Mouse (Mus musculus) limb, embryonic 13.5 days (tissue): Measurements from ENCODE around the gene AU018091. TPM values are rescaled to one million over a fixed set of nuclear protein-coding genes. Genes with fewer than 3 reads are reported as not detected.
"Not testable (repeated sequence)": the region's sequence is repeated elsewhere in the genome, so short reads cannot be mapped to it uniquely, and the experiment has no call there.

Source experiments
- ATAC-seq: fragments of 200-750 bp; cut with Nextera tagmentation; 2 replicates; pipeline ENCODE4 v1.8.0; 2017; ENCODE audit warnings: low read depth, moderate number of reproducible peaks, moderate TSS enrichment; ENCODE audit not compliant: low FRiP score
- H3K27ac ChIP-seq: fragments of 300-500 bp; sonication (generic); 2 replicates; pipeline ENCODE4 v1.5.1; 2015; ENCODE audit warnings: inconsistent platforms, mild to moderate bottlenecking, moderate library complexity
- H3K27me3 ChIP-seq: fragments of 300-500 bp; sonication (generic); 2 replicates; pipeline ENCODE4 v1.6.1; 2015; ENCODE audit warnings: mild to moderate bottlenecking, inconsistent platforms
- H3K36me3 ChIP-seq: fragments of 300-500 bp; sonication (generic); 2 replicates; pipeline ENCODE4 v1.6.1; 2015; ENCODE audit warnings: inconsistent platforms, mild to moderate bottlenecking, moderate library complexity
- H3K4me1 ChIP-seq: fragments of 300-500 bp; sonication (generic); 2 replicates; pipeline ENCODE4 v1.6.1; 2015; ENCODE audit warnings: inconsistent platforms
- H3K4me2 ChIP-seq: fragments of 300-500 bp; sonication (generic); replicated peaks from 2 replicates; pipeline ENCODE4 v1.6.1; 2015; ENCODE audit warnings: inconsistent platforms, mild to moderate bottlenecking, moderate library complexity
- H3K4me3 ChIP-seq: fragments of 300-500 bp; sonication (generic); 2 replicates; pipeline ENCODE4 v1.5.1; 2015; ENCODE audit warnings: moderate library complexity, mild to moderate bottlenecking, inconsistent platforms
- H3K9ac ChIP-seq: fragments of 300-500 bp; sonication (generic); 2 replicates; pipeline ENCODE4 v1.6.1; 2015; ENCODE audit warnings: mild to moderate bottlenecking, inconsistent platforms
- H3K9me3 ChIP-seq: fragments of 300-500 bp; sonication (generic); 2 replicates; pipeline ENCODE4 v1.6.1; 2016; ENCODE audit warnings: inconsistent platforms
- WGBS: fragments of 180-500 bp; shearing (Covaris S2); methylation state at CpG from one replicate; pipeline ENCODE4 v1.1.7; 2015; 5-methylcytosine and 5-hydroxymethylcytosine counted together
- polyA plus RNA-seq: library from polyadenylated mRNA; unstranded; fragments of >200 nt; fragmentation: Nextera tagmentation; extraction: Ambion mirVana; gene quantifications from 2 replicates; pipeline ENCODE4 v1.2.1, GENCODE M21; 2015

AU018091 gene
- polyA plus RNA-seq, 1 experiment from 2014 or later, result 0.48 TPM

- ATAC-seq, result no peak
- H3K4me3 ChIP-seq, result no peak overlapping the region
- no peak overlapping the region for H3K27ac ChIP-seq
- no peaks in the 10 kb centered on the region for H3K36me3 ChIP-seq
- no peaks in the 10 kb centered on the region for H3K27me3 ChIP-seq
- 49% methylated on average over 11 of the region's 11 CpGs for WGBS
- no peak overlapping the region for H3K9ac ChIP-seq
- no peak overlapping the region for H3K4me2 ChIP-seq
- H3K9me3 ChIP-seq, result no peaks in the 10 kb centered on the region
- H3K4me1 ChIP-seq, result no peaks in the 10 kb centered on the region
Measured at GRCm38 (mm10) chr7:3198884-3199283, 29.9 kb upstream of the AU018091 start.

DNA sequence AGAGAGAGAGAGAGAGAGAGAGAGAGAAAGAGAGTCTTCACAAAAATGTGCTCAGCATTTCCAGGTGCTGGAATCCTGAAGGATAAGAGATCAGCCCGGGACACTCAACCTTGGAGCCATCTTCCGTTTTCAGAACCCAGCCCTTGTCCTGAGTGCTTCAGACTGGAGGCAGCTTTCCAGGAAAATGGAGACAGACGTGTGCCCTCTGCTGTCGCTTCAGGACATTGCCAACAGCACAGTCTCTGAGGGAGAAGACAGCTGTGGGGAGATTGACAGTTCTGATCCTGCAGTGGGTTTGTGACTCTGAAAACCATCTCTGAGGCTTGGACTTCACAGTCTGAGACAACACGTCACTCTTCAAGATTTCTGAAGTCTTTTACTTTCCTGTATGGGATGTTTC, 26.8 kb upstream of the AU018091 start:
- Histone ChIP-seq H3K36me3 (no peaks in the 10 kb centered on the region), H3K27me3 (no peaks in the 10 kb centered on the region), H3K4me2 (no peak overlapping the region), H3K4me3 (no peak overlapping the region), H3K4me1 (no peaks in the 10 kb centered on the region), H3K9me3 (no peaks in the 10 kb centered on the region), H3K27ac (no peak overlapping the region), H3K9ac (no peak overlapping the region)
- ATAC-seq, result no peak
- WGBS, result 74% methylated on average over 5 of the region's 5 CpGs

GRCm38 (mm10) chr7:3194531-3194930, 25.5 kb upstream of the AU018091 start:
- Histone ChIP-seq H3K4me2 (no peak overlapping the region), H3K36me3 (no peaks in the 10 kb centered on the region), H3K4me1 (no peaks in the 10 kb centered on the region), H3K9me3 (no peaks in the 10 kb centered on the region), H3K4me3 (no peak overlapping the region), H3K9ac (no peak overlapping the region), H3K27ac (no peak overlapping the region), H3K27me3 (no peaks in the 10 kb centered on the region)
- WGBS, result 90% methylated on average over 4 of the region's 4 CpGs
- ATAC-seq, result no peak

- Histone ChIP-seq H3K4me2 (no peak overlapping the region), H3K27ac (no peak overlapping the region), H3K27me3 (no peaks in the 10 kb centered on the region), H3K9me3 (no peaks in the 10 kb centered on the region), H3K4me1 (no peaks in the 10 kb centered on the region), H3K4me3 (no peak overlapping the region), H3K9ac (no peak overlapping the region), H3K36me3 (no peaks in the 10 kb centered on the region)
- ATAC-seq, result no peak
- WGBS, result 11% methylated on average over 6 of the region's 6 CpGs
Measured at GRCm38 (mm10) chr7:3193905-3194304, 24.9 kb upstream of the AU018091 start.

DNA sequence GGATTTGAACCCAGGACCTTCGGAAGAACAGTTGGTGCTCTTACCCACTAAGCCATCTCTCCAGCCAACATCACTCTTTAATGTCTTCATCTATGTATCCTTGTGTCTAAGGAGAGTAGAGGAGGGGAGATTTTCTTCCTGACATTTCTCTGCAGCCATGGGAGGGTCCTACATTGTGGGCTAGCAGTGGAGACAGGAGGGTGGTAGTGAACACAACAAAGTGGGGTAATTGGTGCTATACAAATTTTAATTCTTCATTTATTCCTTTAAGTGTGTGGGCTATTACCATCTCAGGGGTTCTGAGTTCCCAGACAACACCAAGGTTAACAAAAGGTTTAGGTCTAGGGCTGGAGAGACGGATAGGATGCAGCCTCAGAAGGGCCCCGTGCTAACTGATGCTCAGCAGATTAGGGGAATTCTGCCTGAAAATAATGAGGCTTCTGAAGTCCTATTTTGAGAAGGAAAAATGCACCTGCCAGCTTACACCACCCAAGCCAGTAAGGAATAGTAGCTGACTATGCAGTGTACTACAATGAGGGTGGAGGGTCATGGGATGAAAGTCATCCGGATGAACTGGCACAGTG, 24.1 kb upstream of the AU018091 start:
- Histone ChIP-seq H3K4me2 (no peak overlapping the region), H3K36me3 (no peaks in the 10 kb centered on the region), H3K9me3 (no peaks in the 10 kb centered on the region), H3K4me1 (no peaks in the 10 kb centered on the region), H3K9ac (no peak overlapping the region), H3K4me3 (no peak overlapping the region), H3K27me3 (no peaks in the 10 kb centered on the region), H3K27ac (no peak overlapping the region)
- WGBS, result 79% methylated on average over 4 of the region's 4 CpGs
- ATAC-seq, result no peak

- Histone ChIP-seq H3K4me1 (no peaks in the 10 kb centered on the region), H3K9me3 (no peaks in the 10 kb centered on the region), H3K4me2 (no peak overlapping the region), H3K27ac (no peak overlapping the region), H3K36me3 (no peaks in the 10 kb centered on the region), H3K27me3 (no peaks in the 10 kb centered on the region), H3K4me3 (no peak overlapping the region), H3K9ac (no peak overlapping the region)
- 89% methylated on average over 12 of the region's 12 CpGs for WGBS
- no peak for ATAC-seq
Measured at GRCm38 (mm10) chr7:3191971-3192498, 23.0 kb upstream of the AU018091 start.

GRCm38 (mm10) chr7:3186726-3187125, 17.7 kb upstream of the AU018091 start:
- 84% methylated on average over 2 of the region's 2 CpGs for WGBS
- H3K4me1 ChIP-seq, H3K9ac ChIP-seq, H3K36me3 ChIP-seq, H3K9me3 ChIP-seq, H3K4me3 ChIP-seq, H3K27ac ChIP-seq, H3K4me2 ChIP-seq, ATAC-seq, H3K27me3 ChIP-seq: not testable (repeated sequence)

- 83% methylated on average over 1 of the region's 1 CpGs for WGBS
- Histone ChIP-seq H3K9ac (no peak overlapping the region), H3K27ac (no peak overlapping the region)
Measured at GRCm38 (mm10) chr7:3186136-3186535, 17.1 kb upstream of the AU018091 start.

GRCm38 (mm10) chr7:3184394-3184793, 15.4 kb upstream of the AU018091 start:
- H3K36me3 ChIP-seq, result no peaks in the 10 kb centered on the region
- H3K4me3 ChIP-seq, result no peak overlapping the region
- no peaks in the 10 kb centered on the region for H3K4me1 ChIP-seq
- no peak overlapping the region for H3K9ac ChIP-seq
- H3K27ac ChIP-seq, result no peak overlapping the region
- H3K27me3 ChIP-seq, result no peaks in the 10 kb centered on the region
- H3K9me3 ChIP-seq, result no peaks in the 10 kb centered on the region; the same call in 1 of the 2 replicates
- WGBS, result 44% methylated on average over 4 of the region's 4 CpGs
- H3K4me2 ChIP-seq, result no peak overlapping the region
- ATAC-seq, result no peak

More at GRCm38 (mm10) chr7:3186136-3186535, 17.1 kb upstream of the AU018091 start:
- no peaks in the 10 kb centered on the region for H3K27me3 ChIP-seq
- ATAC-seq, result no peak
- H3K9me3 ChIP-seq, result no peaks in the 10 kb centered on the region
- H3K4me3 ChIP-seq, result no peak overlapping the region
- no peaks in the 10 kb centered on the region for H3K4me1 ChIP-seq
- H3K36me3 ChIP-seq, result no peaks in the 10 kb centered on the region
- no peak overlapping the region for H3K4me2 ChIP-seq

- not testable (repeated sequence) for H3K4me1 ChIP-seq, H3K27me3 ChIP-seq, H3K36me3 ChIP-seq, H3K27ac ChIP-seq, ATAC-seq, H3K4me2 ChIP-seq, H3K4me3 ChIP-seq, H3K9ac ChIP-seq, H3K9me3 ChIP-seq
- WGBS, result 94% methylated on average over 24 of the region's 24 CpGs
Measured at GRCm38 (mm10) chr7:3180958-3181357, 12.0 kb upstream of the AU018091 start.

GRCm38 (mm10) chr7:3168296-3168695, 707 bp downstream of the AU018091 start:
- no peak for ATAC-seq
- no peaks in the 10 kb centered on the region for H3K27me3 ChIP-seq
- H3K4me2 ChIP-seq, result no peak overlapping the region
- H3K9ac ChIP-seq, result no peak overlapping the region
- H3K4me3 ChIP-seq, result no peak overlapping the region
- 93% methylated on average over 1 of the region's 1 CpGs for whole genome bisulfite sequencing
- no peak overlapping the region for H3K27ac ChIP-seq
- H3K36me3 ChIP-seq, result no peaks in the 10 kb centered on the region
- H3K4me1 ChIP-seq, result no peaks in the 10 kb centered on the region
- H3K9me3 ChIP-seq, result no peaks in the 10 kb centered on the region

DNA sequence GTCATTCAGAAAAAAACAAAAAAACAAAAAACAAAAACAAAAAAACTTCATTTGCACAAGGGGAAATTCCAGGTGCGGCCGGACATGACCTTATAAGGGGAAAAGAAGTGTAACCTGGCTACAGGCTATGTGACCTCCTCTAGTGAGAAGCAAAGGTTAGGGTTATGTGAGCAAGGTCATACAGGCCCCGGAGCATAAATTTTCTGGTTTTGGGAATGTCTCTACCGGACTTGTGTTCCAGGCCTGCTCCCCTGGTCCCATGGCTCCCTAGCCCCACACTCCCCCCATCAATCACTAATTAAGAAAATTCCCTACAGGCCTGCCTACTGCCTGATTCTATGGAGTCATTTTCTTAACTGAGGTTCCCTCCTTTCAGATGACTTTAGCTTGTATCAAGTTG, 2.7 kb downstream of the AU018091 start:
- H3K4me1 ChIP-seq, result no peaks in the 10 kb centered on the region
- no peaks in the 10 kb centered on the region for H3K27me3 ChIP-seq
- no peak overlapping the region for H3K27ac ChIP-seq
- no peak overlapping the region for H3K9ac ChIP-seq
- no peak overlapping the region for H3K4me3 ChIP-seq
- no peak overlapping the region for H3K4me2 ChIP-seq
- no peak for ATAC-seq
- no peaks in the 10 kb centered on the region for H3K36me3 ChIP-seq
- 91% methylated on average over 4 of the region's 4 CpGs for WGBS
- no peaks in the 10 kb centered on the region for H3K9me3 ChIP-seq

- no peak overlapping the region for H3K4me2 ChIP-seq
- no peaks in the 10 kb centered on the region for H3K9me3 ChIP-seq
- no peaks in the 10 kb centered on the region for H3K36me3 ChIP-seq
- no peak for ATAC-seq
- no peak overlapping the region for H3K27ac ChIP-seq
- no peak overlapping the region for H3K4me3 ChIP-seq
- H3K27me3 ChIP-seq, result no peaks in the 10 kb centered on the region
- no peaks in the 10 kb centered on the region for H3K4me1 ChIP-seq
- H3K9ac ChIP-seq, result no peak overlapping the region
Measured at GRCm38 (mm10) chr7:3164991-3165390, 4.0 kb downstream of the AU018091 start.
